Mouse (Mus musculus) forebrain, embryonic 14.5 days (tissue): ENCODE measurements around the gene Ctnnb1. TPM values are rescaled to one million over a fixed set of nuclear protein-coding genes. Genes with fewer than 3 reads are reported as not detected.
A peak's percentile ranks its signal among the peaks of the same experiment; 100 is the strongest.

Experiments used
- ATAC-seq: fragments of 200-750 bp; cut with Nextera tagmentation; 2 replicates; pipeline ENCODE4 v1.8.0; 2017; ENCODE audit warnings: mild to moderate bottlenecking, moderate library complexity
- DNase-seq: peaks from one replicate; pipeline ENCODE4 v3.0.0-alpha.2; 2015; ENCODE audit warnings: low spot score
- H3K27ac ChIP-seq: fragments of 300-500 bp; sonication (generic); 2 replicates; pipeline ENCODE4 v1.5.1; 2014; ENCODE audit warnings: low read depth, mild to moderate bottlenecking, control low read depth, low read length, moderate library complexity
- H3K27me3 ChIP-seq: fragments of 300-500 bp; sonication (generic); replicated peaks from 2 replicates; pipeline ENCODE4 v1.6.1; 2014; ENCODE audit warnings: low read length, control low read depth, mixed read lengths; ENCODE audit not compliant: control insufficient read depth, insufficient read depth
- H3K36me3 ChIP-seq: fragments of 300-500 bp; sonication (generic); 2 replicates; pipeline ENCODE4 v1.6.1; 2014; ENCODE audit warnings: low read length, control low read depth; ENCODE audit not compliant: control insufficient read depth, insufficient read depth
- H3K4me1 ChIP-seq: fragments of 300-500 bp; sonication (generic); 2 replicates; pipeline ENCODE4 v1.6.1; 2014; ENCODE audit warnings: antibody characterized with exemption, low read length, control low read depth; ENCODE audit not compliant: control insufficient read depth, insufficient read depth
- H3K4me2 ChIP-seq: fragments of 300-500 bp; sonication (generic); 2 replicates; pipeline ENCODE4 v1.6.1; 2014; ENCODE audit warnings: mild to moderate bottlenecking, control low read depth, low read length
- H3K4me3 ChIP-seq: fragments of 300-500 bp; sonication (generic); 2 replicates; pipeline ENCODE4 v1.5.1; 2014; ENCODE audit warnings: low read depth, low read length, control low read depth
- H3K9ac ChIP-seq: fragments of 300-500 bp; sonication (generic); 2 replicates; pipeline ENCODE4 v1.6.1; 2014; ENCODE audit warnings: mild to moderate bottlenecking, low read length, control low read depth, moderate library complexity
- H3K9me3 ChIP-seq: fragments of 300-500 bp; sonication (generic); replicated peaks from 2 replicates; pipeline ENCODE4 v1.6.1; 2016; ENCODE audit warnings: low read length, control low read depth, mixed read lengths; ENCODE audit not compliant: control insufficient read depth
- WGBS: fragments of 180-500 bp; shearing (Covaris S2); extraction: QIAGEN DNeasy Blood & Tissue Kit; methylation state at CpG from one replicate; pipeline ENCODE4 v1.1.7; 2014; 5-methylcytosine and 5-hydroxymethylcytosine counted together
- polyA plus RNA-seq: library from polyadenylated mRNA; unstranded; fragments of >200 nt; fragmentation: Nextera tagmentation; extraction: Ambion mirVana; gene quantifications from 2 replicates; pipeline ENCODE4 v1.2.1, GENCODE M21; 2014

Ctnnb1 gene
- polyA plus RNA-seq, 1 experiment from 2014 or later = 853 TPM

DNA sequence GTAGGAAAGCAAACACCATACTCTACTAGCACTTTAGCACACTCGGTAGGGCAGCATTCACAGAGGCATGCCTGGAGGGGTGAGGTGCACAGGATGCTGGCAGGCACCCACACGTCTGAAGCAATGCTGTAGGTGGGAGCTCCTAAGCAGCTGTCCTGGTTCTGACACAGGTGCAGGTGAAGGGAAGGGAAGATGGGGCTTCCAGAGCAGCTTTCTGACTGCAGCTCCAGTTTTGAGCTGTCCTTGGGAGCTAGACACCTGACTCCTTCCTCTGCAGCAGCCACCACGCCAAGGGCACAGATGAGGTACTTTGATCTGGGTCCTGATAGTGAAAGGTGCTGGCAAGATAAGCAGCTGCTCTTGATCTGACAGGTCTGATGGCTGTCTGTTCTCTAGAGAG is 32.5 kb downstream of the Ctnnb1 start:
- ATAC-seq (no peak), DNase-seq (no peak)
- H3K9me3 ChIP-seq = no peaks in the 10 kb centered on the region
- no peak overlapping the region for H3K4me2 ChIP-seq
- no peaks in the 10 kb centered on the region; the same call in 1 of the 2 replicates for H3K4me1 ChIP-seq
- WGBS = 81% methylated on average over 3 of the region's 3 CpGs
- no peaks in the 10 kb centered on the region for H3K27me3 ChIP-seq
- no peak overlapping the region; the same call in 1 of the 2 replicates for H3K27ac ChIP-seq
- no peak overlapping the region for H3K9ac ChIP-seq
- H3K36me3 ChIP-seq = peaks cover 100% of the 10 kb centered on the region
- no peak overlapping the region for H3K4me3 ChIP-seq

DNA sequence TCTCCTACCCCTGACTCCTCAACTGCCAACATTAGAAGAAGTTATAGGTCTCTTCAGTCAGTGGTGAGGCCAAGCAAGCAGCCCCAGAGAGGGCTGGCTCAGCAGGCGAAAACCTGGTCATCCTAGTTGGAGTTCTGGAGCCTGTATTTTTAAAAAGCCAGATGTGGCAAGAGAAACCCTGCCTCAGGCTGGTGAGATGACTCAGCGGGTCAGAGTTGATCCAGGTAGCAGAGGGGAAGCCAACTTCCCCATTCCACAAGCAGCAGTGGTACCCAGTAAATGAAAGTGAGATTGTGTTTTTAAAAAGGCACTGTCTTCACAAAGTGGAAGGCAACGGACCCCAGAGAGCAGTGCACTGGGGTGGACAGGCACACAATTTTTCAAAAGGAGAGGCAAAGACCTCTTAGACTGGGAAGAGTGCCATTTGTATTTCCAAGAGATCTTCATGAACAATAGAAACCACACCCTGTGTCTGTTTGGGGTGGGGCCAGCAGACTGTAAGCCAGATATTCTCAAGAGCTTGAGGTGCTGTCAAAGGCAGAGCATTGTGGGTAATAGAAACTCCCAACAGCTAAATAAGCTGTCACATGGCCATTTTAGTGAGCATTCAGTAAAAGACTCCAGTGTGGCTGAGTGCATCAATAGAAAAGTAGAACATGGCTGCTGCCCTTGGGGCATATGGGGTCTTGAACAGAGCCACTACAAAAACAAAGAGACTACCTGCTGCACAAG is 33.1 kb downstream of the Ctnnb1 start:
- no peak overlapping the region for H3K9ac ChIP-seq
- ATAC-seq = no peak
- DNase-seq = peak; percentile 28
- peaks cover 100% of the 10 kb centered on the region for H3K36me3 ChIP-seq
- H3K27ac ChIP-seq = peak overlapping the region; percentile 27; the same call in 1 of the 2 replicates
- H3K4me2 ChIP-seq = no peak overlapping the region
- no peak overlapping the region for H3K4me3 ChIP-seq
- no peaks in the 10 kb centered on the region for H3K27me3 ChIP-seq
- no peaks in the 10 kb centered on the region; the same call in 1 of the 2 replicates for H3K4me1 ChIP-seq
- no peaks in the 10 kb centered on the region for H3K9me3 ChIP-seq
- 84% methylated on average over 3 of the region's 3 CpGs for WGBS

DNA sequence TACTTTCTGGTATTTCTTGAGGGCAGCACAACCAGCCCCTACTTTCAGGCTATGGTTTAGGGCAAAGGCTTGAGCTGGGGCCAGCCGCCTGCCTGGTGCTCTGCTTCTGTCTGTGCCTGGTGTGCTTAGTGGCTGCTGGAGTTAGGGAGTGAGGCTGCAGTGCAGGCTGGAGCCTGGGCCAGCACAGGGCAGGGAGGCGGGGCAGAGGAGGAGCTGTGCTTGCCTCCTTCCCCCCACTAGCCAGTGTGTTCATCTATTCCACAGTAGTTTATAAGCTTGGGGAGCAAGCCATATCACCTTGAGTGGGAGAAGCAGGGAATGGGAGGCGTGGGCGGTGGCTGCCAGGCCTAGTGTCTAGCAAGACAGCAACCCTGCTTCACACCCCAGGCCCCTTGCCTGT is 34.1 kb downstream of the Ctnnb1 start:
- H3K4me2 ChIP-seq = no peak overlapping the region
- no peak for ATAC-seq
- 0 out of 2 replicates have a peak overlapping the region, but pooled peaks have one; percentile 27 for H3K27ac ChIP-seq
- H3K27me3 ChIP-seq = no peaks in the 10 kb centered on the region
- WGBS = 87% methylated on average over 4 of the region's 4 CpGs
- DNase-seq = no peak
- no peak overlapping the region for H3K9ac ChIP-seq
- H3K36me3 ChIP-seq = peaks cover 98% of the 10 kb centered on the region
- no peak overlapping the region for H3K4me3 ChIP-seq
- H3K9me3 ChIP-seq = no peaks in the 10 kb centered on the region
- H3K4me1 ChIP-seq = no peaks in the 10 kb centered on the region; the same call in 1 of the 2 replicates

DNA sequence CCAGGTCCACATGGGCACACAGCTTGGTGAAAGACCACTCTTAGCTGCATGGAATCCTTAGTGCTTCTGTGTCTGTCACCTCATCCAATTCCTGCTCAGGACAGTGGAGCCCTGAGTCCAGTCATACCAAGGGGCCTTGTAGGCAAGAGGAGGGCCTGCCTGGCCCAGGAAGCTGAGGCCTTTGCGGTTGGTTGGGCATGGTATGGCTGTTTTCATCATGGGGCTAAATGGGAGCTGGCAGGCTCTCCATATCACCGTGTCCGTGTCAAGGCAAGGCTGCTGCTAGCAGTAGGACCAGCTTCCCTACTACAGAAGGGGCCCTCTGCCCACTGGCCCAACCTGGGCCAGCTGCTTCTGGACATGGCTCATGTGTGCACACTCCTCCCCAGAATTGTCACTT is 34.7 kb downstream of the Ctnnb1 start:
- WGBS = 85% methylated on average over 3 of the region's 3 CpGs

DNA sequence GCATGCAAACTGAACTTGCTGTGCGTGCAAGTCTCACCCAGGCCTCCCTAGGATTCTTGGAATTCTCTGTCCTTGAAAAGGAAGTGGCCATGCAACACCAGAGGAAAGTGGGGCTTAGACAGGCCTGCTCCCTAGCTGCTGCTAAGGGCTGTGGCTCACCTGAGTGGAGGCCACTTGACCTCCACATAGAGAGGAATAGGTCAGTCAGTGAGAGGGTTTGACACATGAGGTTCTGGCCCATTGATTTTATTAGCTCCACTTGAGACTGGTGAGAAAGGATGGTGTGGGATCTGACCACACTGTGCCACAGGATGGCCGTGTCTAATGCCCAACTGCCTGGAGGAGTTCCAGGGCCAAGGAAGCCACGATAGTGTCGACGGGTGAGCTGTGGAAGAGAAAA is 35.2 kb downstream of the Ctnnb1 start:
- H3K27me3 ChIP-seq = no peaks in the 10 kb centered on the region
- ATAC-seq (no peak), DNase-seq (no peak)
- H3K4me1 ChIP-seq = no peaks in the 10 kb centered on the region; the same call in 1 of the 2 replicates
- H3K4me3 ChIP-seq = no peak overlapping the region
- peaks cover 98% of the 10 kb centered on the region for H3K36me3 ChIP-seq
- H3K4me2 ChIP-seq = no peak overlapping the region
- WGBS = 77% methylated on average over 5 of the region's 5 CpGs
- H3K27ac ChIP-seq = no peak overlapping the region
- no peak overlapping the region for H3K9ac ChIP-seq
- no peaks in the 10 kb centered on the region for H3K9me3 ChIP-seq

More for the DNA sequence above, 34.7 kb downstream of the Ctnnb1 start:
- ATAC-seq (no peak), DNase-seq (no peak)
- Histone ChIP-seq H3K36me3 (peaks cover 98% of the 10 kb centered on the region), H3K27me3 (no peaks in the 10 kb centered on the region), H3K27ac (no peak overlapping the region), H3K4me2 (no peak overlapping the region), H3K4me1 (no peaks in the 10 kb centered on the region; the same call in 1 of the 2 replicates), H3K4me3 (no peak overlapping the region), H3K9me3 (no peaks in the 10 kb centered on the region), H3K9ac (no peak overlapping the region)

DNA sequence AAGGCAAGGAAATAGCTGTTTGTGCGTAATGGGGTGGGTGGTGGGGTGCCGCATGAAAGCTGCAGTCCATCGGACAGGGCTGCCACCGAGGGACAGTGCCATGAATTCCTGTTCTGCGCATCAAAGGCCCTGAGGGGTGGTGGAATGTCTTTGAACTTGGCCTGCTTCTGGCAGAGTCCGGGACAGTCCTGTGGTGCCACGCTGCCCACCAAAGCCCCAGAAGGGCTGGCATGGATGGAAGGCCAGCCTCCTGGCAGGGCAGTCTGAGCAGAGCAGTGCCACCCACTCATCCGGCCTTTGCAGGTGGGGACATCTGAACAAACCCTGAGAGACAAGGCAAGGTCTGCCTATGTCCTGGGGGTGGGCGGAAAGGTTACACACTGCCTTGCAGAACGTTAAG is 36.0 kb downstream of the Ctnnb1 start:
- Histone ChIP-seq H3K27ac (no peak overlapping the region; the same call in 1 of the 2 replicates), H3K36me3 (peaks cover 94% of the 10 kb centered on the region), H3K4me1 (no peaks in the 10 kb centered on the region; the same call in 1 of the 2 replicates), H3K9ac (no peak overlapping the region), H3K4me2 (no peak overlapping the region), H3K27me3 (no peaks in the 10 kb centered on the region), H3K9me3 (no peaks in the 10 kb centered on the region), H3K4me3 (no peak overlapping the region)
- DNase-seq (no peak), ATAC-seq (no peak)
- 89% methylated on average over 10 of the region's 10 CpGs for WGBS

DNA sequence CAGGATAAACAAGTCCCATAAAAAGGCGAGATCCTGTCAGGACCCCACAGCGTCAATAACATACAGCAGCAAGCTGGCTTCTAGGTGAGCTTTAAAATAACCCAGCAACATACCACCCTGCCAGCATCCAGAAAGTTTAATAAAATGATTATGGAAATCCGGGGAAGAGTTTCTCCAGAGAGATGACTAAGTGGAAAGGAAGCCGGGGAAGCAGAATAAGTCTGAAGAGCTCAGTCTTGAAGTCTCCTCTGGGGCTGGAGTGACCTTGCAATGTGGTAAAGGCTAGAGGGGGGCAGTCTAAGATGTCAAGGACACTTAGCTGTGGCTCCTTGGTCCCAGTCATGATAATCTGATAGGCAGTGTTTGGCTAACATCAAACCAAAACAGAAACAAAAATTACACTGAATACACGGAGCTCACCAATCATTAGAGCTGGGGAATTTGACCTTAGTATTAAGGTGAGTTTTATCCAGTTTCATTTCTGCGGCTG is 44.1 kb downstream of the Ctnnb1 start:
- Histone ChIP-seq H3K27me3 (no peaks in the 10 kb centered on the region), H3K9ac (no peak overlapping the region), H3K27ac (no peak overlapping the region), H3K4me3 (no peak overlapping the region), H3K4me1 (peaks cover 4% of the 10 kb centered on the region; the same call in 1 of the 2 replicates), H3K9me3 (no peaks in the 10 kb centered on the region), H3K4me2 (no peak overlapping the region), H3K36me3 (peaks cover 19% of the 10 kb centered on the region)
- WGBS = 81% methylated on average over 6 of the region's 6 CpGs
- no peak for DNase-seq
- ATAC-seq = no peak

DNA sequence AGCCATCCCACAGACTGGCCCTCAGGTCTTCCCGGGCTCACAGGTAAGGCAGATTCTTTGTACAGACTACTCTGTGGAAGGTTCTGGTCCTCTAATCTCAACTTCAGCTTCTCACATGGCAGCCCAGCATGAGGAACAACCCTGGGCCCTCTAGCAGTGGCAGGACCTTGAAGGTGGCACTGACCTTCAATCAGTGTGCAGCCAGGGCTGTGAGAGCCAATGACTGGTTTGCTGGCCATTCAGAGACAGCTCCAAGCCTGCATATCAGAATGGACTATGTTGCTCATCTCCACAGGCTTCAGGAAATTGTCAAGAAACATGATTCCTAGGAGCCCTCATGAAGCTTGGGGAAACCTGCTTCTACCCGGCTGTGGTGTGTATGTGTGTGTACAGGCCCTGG is 45.2 kb downstream of the Ctnnb1 start:
- Histone ChIP-seq H3K9ac (no peak overlapping the region), H3K27me3 (no peaks in the 10 kb centered on the region), H3K9me3 (no peaks in the 10 kb centered on the region), H3K4me1 (peaks cover 4% of the 10 kb centered on the region; the same call in 1 of the 2 replicates), H3K4me3 (no peak overlapping the region), H3K4me2 (no peak overlapping the region), H3K27ac (no peak overlapping the region), H3K36me3 (peaks cover 7% of the 10 kb centered on the region)
- WGBS = 87% methylated on average over 2 of the region's 2 CpGs
- ATAC-seq (no peak), DNase-seq (no peak)

DNA sequence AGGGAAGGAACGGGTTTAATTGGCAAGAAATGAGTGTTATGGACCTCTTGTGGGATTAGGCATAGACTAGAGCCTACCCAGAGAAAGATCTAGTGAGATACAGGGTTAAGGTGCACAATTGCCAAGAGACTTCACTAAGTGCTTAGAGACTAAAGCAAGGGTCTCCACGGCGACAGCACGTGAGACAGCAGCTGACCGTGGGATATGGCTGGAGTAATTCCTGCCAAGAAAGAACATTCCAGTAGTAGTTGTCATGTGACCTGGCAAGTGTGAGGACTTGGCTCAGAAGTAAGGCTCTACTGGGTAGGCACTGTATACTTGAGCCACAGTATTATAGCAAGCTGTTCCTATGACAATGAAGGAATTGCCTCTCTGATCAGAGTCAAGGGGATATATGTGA is 47.1 kb downstream of the Ctnnb1 start:
- Histone ChIP-seq H3K4me3 (no peak overlapping the region), H3K9ac (no peak overlapping the region), H3K9me3 (no peaks in the 10 kb centered on the region), H3K27ac (no peak overlapping the region), H3K4me2 (no peak overlapping the region), H3K36me3 (0 out of 2 replicates have a peak, but pooled peaks cover 3% of the 10 kb centered on the region), H3K27me3 (no peaks in the 10 kb centered on the region), H3K4me1 (peaks cover 6% of the 10 kb centered on the region; the same call in 1 of the 2 replicates)
- peak; percentile 63 for DNase-seq
- 49% methylated on average over 5 of the region's 5 CpGs for WGBS
- peak; percentile 62; the same call in 1 of the 2 replicates for ATAC-seq
